Mouse (Mus musculus) heart, adult 8-10 months (tissue): ENCODE results near the gene Ush1c. TPM values are rescaled to one million over a fixed set of nuclear protein-coding genes. Genes with fewer than 3 reads are reported as not detected.

Experiments
- total RNA-seq, 4 experiments: library from RNA; stranded (reverse); gene quantifications; 2 replicates each; pipeline ENCODE4 v1.2.4; 2022

Ush1c gene
- total RNA-seq, 4 experiments from 2014 or later = 3.8 to 6.9 (median 5.6) TPM

Other genes starting within 250 kb of the Ush1c start
- gene Abcc6, start 208.2 kb downstream of the Ush1c start, total RNA-seq = not detected
- gene Nomo1, start 204.8 kb downstream of the Ush1c start, total RNA-seq = 100 to 1,000 TPM in 1 of 4 experiments, 10 to 100 TPM in 3; 87.3 to 107 (median 96.3) TPM
- 100 to 1,000 TPM; 130 to 134 (median 132) TPM for gene Kcnj11, start 137.7 kb downstream of the Ush1c start, total RNA-seq
- 10 to 100 TPM; 39.5 to 54.6 (median 45.7) TPM for gene Abcc8, start 58.5 kb downstream of the Ush1c start, total RNA-seq
- under 1 TPM; 0.03 to 0.06 (median 0.06) TPM for gene Otog, start 2.5 kb upstream of the Ush1c start, total RNA-seq
- under 1 TPM in 3 of 4 experiments, not detected in 1; 0.12 to 0.16 (median 0.14) TPM for gene Myod1, start 138.0 kb upstream of the Ush1c start, total RNA-seq
- under 1 TPM; 0.28 to 0.69 (median 0.39) TPM for gene Kcnc1, start 158.0 kb upstream of the Ush1c start, total RNA-seq